Mouse (Mus musculus): ENCODE measurements around the gene Gpbar1.

DNA sequence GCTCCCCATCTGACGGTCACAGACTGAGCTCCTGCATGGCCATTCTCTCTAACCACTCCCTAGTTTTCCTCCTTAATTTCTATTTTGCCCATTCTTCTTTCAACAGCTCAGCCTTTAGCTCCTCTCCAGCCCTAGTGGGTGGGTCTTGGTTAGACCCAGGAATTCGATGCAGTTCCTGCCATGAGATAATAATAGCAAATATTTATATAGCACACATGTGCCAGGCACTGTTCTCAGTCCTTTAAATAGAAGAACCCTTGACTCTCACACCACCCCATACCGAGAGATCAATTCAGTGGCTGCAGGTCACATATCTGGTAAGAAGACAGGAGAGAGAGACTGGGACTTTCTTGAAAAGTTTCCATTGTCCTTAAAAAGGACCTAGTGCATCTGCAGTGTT, 43.0 kb downstream of the Gpbar1 start:
- TF ChIP-seq MAFK (IDR thresholded peaks at IDR 0.05; ENCODE audit: insufficient read depth, low read depth, low read length) (no peak), ZC3H11A (IDR thresholded peaks at IDR 0.05; ENCODE audit: borderline replicate concordance, low read depth, low read length) (no peak), CHD2 (IDR thresholded peaks at IDR 0.05; ENCODE audit: low read depth, low read length) (no peak), HCFC1 (IDR thresholded peaks at IDR 0.05; ENCODE audit: borderline replicate concordance, insufficient read depth, low read length) (no peak)

All from ES-E14 (cell line).